ENCODE assay signal across 25 mouse cellular contexts in genomic region chr11:119224926-119225325, GRCm38 (mm10). TPM values are rescaled to one million over a fixed set of nuclear protein-coding genes. Genes with fewer than 3 reads are reported as not detected.
"Had no signal": no experiment of that assay in that cellular context is flagged by ENCODE, and none has a peak within 500 bp of the region (broad histone marks: within the 10 kb centered on the region; RNA-seq: fewer than 3 reads in every experiment).

No protein-coding gene starts in this region.

- ATAC-seq: hindbrain, embryonic 16.5 days; intestine, embryonic 16.5 days; liver, embryonic 12.5 days had no signal

- H3K9me3 ChIP-seq: heart, embryonic 13.5 days; heart, embryonic 15.5 days; kidney, embryonic 15.5 days; limb, embryonic 13.5 days; limb, embryonic 15.5 days; liver, embryonic 12.5 days had no signal

- H3K27ac ChIP-seq: heart, adult 2 months; heart, embryonic 13.5 days; heart, embryonic 15.5 days; kidney, embryonic 15.5 days; kidney, postnatal 0 days; limb, embryonic 13.5 days; limb, embryonic 15.5 days; liver, embryonic 12.5 days; liver, embryonic 14.5 days had no signal

- H3K4me3 ChIP-seq: heart, adult 2 months; heart, embryonic 13.5 days; heart, embryonic 15.5 days; kidney, embryonic 15.5 days; limb, embryonic 13.5 days; limb, embryonic 15.5 days; liver, embryonic 12.5 days had no signal

- H3K9ac ChIP-seq: heart, embryonic 13.5 days; heart, embryonic 15.5 days; kidney, embryonic 15.5 days; limb, embryonic 13.5 days; limb, embryonic 15.5 days; liver, embryonic 12.5 days; liver, embryonic 14.5 days had no signal

- H3K4me2 ChIP-seq: heart, embryonic 11.5 days; heart, embryonic 13.5 days; heart, embryonic 15.5 days; kidney, embryonic 15.5 days; limb, embryonic 15.5 days; liver, embryonic 12.5 days had no signal

- H3K36me3 ChIP-seq: heart, embryonic 13.5 days; heart, embryonic 15.5 days; kidney, embryonic 15.5 days; limb, embryonic 13.5 days; limb, embryonic 15.5 days; liver, embryonic 12.5 days had no signal

- DNase-seq: gastrocnemius, postnatal 14 days; gastrocnemius, postnatal 36 days; heart, adult 11 months; heart, adult 2 months; heart, postnatal 14 days; heart, postnatal 36 days; kidney, adult 11 months; kidney, adult 2 months; kidney, adult 9 months; kidney, postnatal 14 days; kidney, postnatal 36 days; layer of hippocampus, adult 9-11 months; layer of hippocampus, postnatal 36 days; left cerebral cortex, postnatal 4 days had no signal

- H3K27me3 ChIP-seq: limb, embryonic 13.5 days had no signal

RNA-seq across cellular contexts. Expression of gene Ccdc40, which starts 3.4 kb away (rescaled TPM):
- total RNA-seq: gastrocnemius, postnatal 14 days; gastrocnemius, postnatal 36 days had no signal
